ENCODE assay signal across 18 mouse cellular contexts in the genomic region with DNA sequence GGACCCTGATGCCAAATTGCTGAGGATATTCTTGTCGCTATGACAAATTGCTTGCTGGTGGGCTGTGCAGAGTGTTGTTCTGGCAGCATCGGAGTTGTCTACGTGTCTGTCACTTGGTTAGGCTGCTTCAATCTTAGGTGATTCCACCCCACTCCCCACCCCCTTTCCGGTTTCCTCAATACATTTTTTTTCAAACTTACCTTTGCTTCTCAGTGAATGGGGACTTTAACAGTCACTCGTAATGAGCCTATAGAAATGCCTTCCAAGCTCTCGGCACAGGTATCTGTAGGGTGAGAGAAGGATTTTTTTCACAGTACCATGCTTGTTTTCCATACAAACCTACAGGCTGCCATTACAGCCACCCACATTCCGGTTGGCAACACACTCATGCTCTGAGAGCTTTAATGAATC.
A peak's percentile ranks its signal among the peaks of the same experiment; 100 is the strongest.
DNase-seq lines count a peak whose midpoint lies in the region; ATAC-seq and TF ChIP-seq lines count a peak whose summit lies in the region.
"Had no signal": no experiment of that assay in that cellular context is flagged by ENCODE, and none has a peak within 500 bp of the region (broad histone marks: within the 10 kb centered on the region; RNA-seq: fewer than 3 reads in every experiment).

No protein-coding gene starts in this region.

- intact Hi-C loops in left cerebral cortex, adult 2 months (cut with DNase I) = loop anchor here (1.0 to 5.0 kb wide), 4 partner anchors 120 to 720 kb away; no protein-coding TSS in a partner anchor

- peak overlapping the region; percentile 33 for H3K9ac ChIP-seq in forebrain, embryonic 15.5 days (replicated peaks)
- H3K9ac ChIP-seq: intestine, embryonic 15.5 days; limb, embryonic 12.5 days; liver, embryonic 15.5 days; midbrain, embryonic 13.5 days had no signal

- peak; percentile 25 to 36 for DNase-seq in frontal cortex, postnatal 14 days (ENCODE audit: low spot score in 2 of 2)
- DNase-seq in left cerebral cortex, adult 2 months (ENCODE audit: extremely low spot score in 1 of 2, low spot score in 2 of 2) = peak; percentile 19 to 55
- peak; percentile 55 to 68 for DNase-seq in right cerebral cortex, postnatal 36 days (ENCODE audit: low spot score in 2 of 2)
- DNase-seq in thymus, adult 2 months = no peak
- no peak for DNase-seq in spleen, adult 12 weeks (ENCODE audit: low spot score)
- no peak for DNase-seq in heart, embryonic 10.5 days (ENCODE audit: low spot score)
- DNase-seq: adrenal gland, postnatal 36 days; cerebellum, adult 11 months; embryo, embryonic 11 days; gastrocnemius, postnatal 25 days; kidney, postnatal 14 days had no signal

- peaks cover 14% of the 10 kb centered on the region for H3K4me1 ChIP-seq in forebrain, embryonic 15.5 days
- no peaks in the 10 kb centered on the region for H3K4me1 ChIP-seq in thymus, adult 2 months (replicated peaks; ENCODE audit: control insufficient read depth, insufficient read depth, low read length)
- no peaks in the 10 kb centered on the region for H3K4me1 ChIP-seq in heart, embryonic 10.5 days
- H3K4me1 ChIP-seq: intestine, embryonic 15.5 days; liver, embryonic 15.5 days; midbrain, embryonic 13.5 days had no signal

- TF ChIP-seq CTCF in left cerebral cortex, adult 2 months (IDR thresholded peaks at IDR 0.05) = no peak
- no peak for TF ChIP-seq CTCF in thymus, adult 2 months (IDR thresholded peaks at IDR 0.05; ENCODE audit: borderline replicate concordance, control insufficient read depth, extremely low read depth, insufficient read depth, low read length, poor library complexity)

- no peaks in the 10 kb centered on the region for H3K36me3 ChIP-seq in forebrain, embryonic 15.5 days
- H3K36me3 ChIP-seq in thymus, adult 2 months (ENCODE audit: control insufficient read depth, insufficient read depth, low read length) = no peaks in the 10 kb centered on the region
- H3K36me3 ChIP-seq in heart, embryonic 10.5 days = no peaks in the 10 kb centered on the region
- H3K36me3 ChIP-seq: intestine, embryonic 15.5 days; limb, embryonic 12.5 days; liver, embryonic 15.5 days; midbrain, embryonic 13.5 days had no signal

- peak; percentile 94 for ATAC-seq in forebrain, embryonic 15.5 days (replicated peaks)
- ATAC-seq: CD4-positive, CD25-positive, alpha-beta regulatory T cell, adult 4 months; intestine, embryonic 15.5 days; midbrain, embryonic 13.5 days had no signal

- peak overlapping the region; percentile 35 for H3K4me2 ChIP-seq in forebrain, embryonic 15.5 days (replicated peaks)
- H3K4me2 ChIP-seq: intestine, embryonic 15.5 days; limb, embryonic 12.5 days; liver, embryonic 15.5 days; midbrain, embryonic 13.5 days had no signal

- H3K27ac ChIP-seq in forebrain, embryonic 15.5 days (replicated peaks) = peak overlapping the region; percentile 91
- H3K27ac ChIP-seq in left cerebral cortex, adult 2 months = peak overlapping the region; percentile 85
- H3K27ac ChIP-seq in thymus, adult 2 months (ENCODE audit: control insufficient read depth, insufficient read depth, low read length) = no peak overlapping the region
- H3K27ac ChIP-seq in heart, embryonic 10.5 days = no peak overlapping the region
- H3K27ac ChIP-seq: intestine, embryonic 15.5 days; limb, embryonic 12.5 days; liver, embryonic 15.5 days; midbrain, embryonic 13.5 days had no signal

- peak overlapping the region; percentile 22 for H3K4me3 ChIP-seq in forebrain, embryonic 15.5 days
- H3K4me3 ChIP-seq in left cerebral cortex, adult 2 months = peak overlapping the region; percentile 14
- H3K4me3 ChIP-seq in thymus, adult 2 months (ENCODE audit: control insufficient read depth, insufficient read depth, low read length) = no peak overlapping the region
- H3K4me3 ChIP-seq in heart, embryonic 10.5 days = no peak overlapping the region
- H3K4me3 ChIP-seq: erythroblast, embryonic 14.5 days; intestine, embryonic 15.5 days; limb, embryonic 12.5 days; liver, embryonic 15.5 days; midbrain, embryonic 13.5 days had no signal

- WGBS in forebrain, embryonic 15.5 days = 41% methylated on average over 7 of the region's 7 CpGs
- 92% methylated on average over 7 of the region's 7 CpGs for WGBS in thymus, adult 2 months
- 81% methylated on average over 7 of the region's 7 CpGs for WGBS in heart, embryonic 10.5 days

- H3K27me3 ChIP-seq in forebrain, embryonic 15.5 days = no peaks in the 10 kb centered on the region
- H3K27me3 ChIP-seq in thymus, adult 2 months (ENCODE audit: control insufficient read depth, insufficient read depth, low read length) = no peaks in the 10 kb centered on the region
- H3K27me3 ChIP-seq in heart, embryonic 10.5 days (ENCODE audit: insufficient read depth, poor library complexity, severe bottlenecking) = no peaks in the 10 kb centered on the region
- H3K27me3 ChIP-seq: intestine, embryonic 15.5 days; limb, embryonic 12.5 days; liver, embryonic 15.5 days had no signal

- no peak for TF ChIP-seq POLR2A in thymus, adult 2 months (IDR thresholded peaks at IDR 0.05; ENCODE audit: control insufficient read depth, extremely low read depth, insufficient read depth, low read length, poor library complexity)

- H3K9me3 ChIP-seq in forebrain, embryonic 15.5 days = no peaks in the 10 kb centered on the region
- H3K9me3 ChIP-seq in heart, embryonic 10.5 days = no peaks in the 10 kb centered on the region
- H3K9me3 ChIP-seq: intestine, embryonic 15.5 days; limb, embryonic 12.5 days; liver, embryonic 15.5 days; midbrain, embryonic 13.5 days had no signal

Comparison
In these comparisons a context has a peak if more than half of its experiments do, and no peak if none do; other contexts are left out.
1. H3K27ac ChIP-seq: peak in forebrain, embryonic 15.5 days (single experiment) and left cerebral cortex, adult 2 months (single experiment); none in thymus, adult 2 months (single experiment) and heart, embryonic 10.5 days (single experiment).
2. H3K4me3 ChIP-seq: peak in forebrain, embryonic 15.5 days (single experiment) and left cerebral cortex, adult 2 months (single experiment); none in thymus, adult 2 months (single experiment) and heart, embryonic 10.5 days (single experiment).
3. DNase-seq: peak in frontal cortex, postnatal 14 days (2 of 2), left cerebral cortex, adult 2 months (2 of 2) and right cerebral cortex, postnatal 36 days (2 of 2); none in thymus, adult 2 months (single experiment), spleen, adult 12 weeks (single experiment) and heart, embryonic 10.5 days (single experiment).